Mouse (Mus musculus): ENCODE data around the gene Tnfaip2. TPM values are rescaled to one million over a fixed set of nuclear protein-coding genes. Genes with fewer than 3 reads are reported as not detected.
A peak's percentile ranks its signal among the peaks of the same experiment; 100 is the strongest.

The Tnfaip2 gene
- polyA plus RNA-seq, 1 experiment from 2014 or later, result 6.0 TPM

DNA sequence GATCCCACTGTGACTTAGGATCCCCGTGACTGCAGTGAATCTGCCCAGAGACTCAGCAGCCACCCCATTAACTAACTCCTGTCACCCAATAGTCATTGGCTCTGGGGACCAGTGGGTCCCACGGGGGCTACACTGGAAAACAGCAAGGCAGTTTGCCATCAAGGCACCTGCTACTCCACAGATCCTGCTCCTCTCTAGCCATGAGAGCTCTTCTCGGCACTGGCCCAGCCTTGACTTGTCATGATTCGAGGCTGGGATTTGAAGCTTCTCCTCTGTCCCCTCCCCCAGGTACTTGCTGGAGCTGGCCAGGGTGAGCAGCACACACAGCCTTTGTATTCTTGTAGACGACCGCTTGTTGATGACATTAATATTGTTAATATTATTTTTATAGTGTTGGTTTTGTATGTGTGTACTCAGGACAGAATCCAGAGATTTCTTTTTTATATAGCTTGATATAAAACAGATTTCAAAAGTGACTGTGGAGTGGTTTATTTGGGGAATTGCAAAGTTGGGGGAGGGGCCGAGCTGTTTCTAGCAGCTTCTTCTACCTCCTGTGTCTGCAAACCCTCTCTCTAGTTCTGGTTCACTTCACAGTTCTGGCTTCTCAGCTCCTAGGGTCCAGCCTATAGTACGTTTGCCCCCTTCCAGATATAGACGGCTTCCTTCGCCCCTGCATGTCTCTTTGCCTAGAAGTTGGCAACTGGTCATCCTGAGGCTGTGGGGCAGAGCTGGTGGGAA, 12.4 kb downstream of the Tnfaip2 start:
- 68% methylated on average over 10 of the region's 10 CpGs for WGBS

DNA sequence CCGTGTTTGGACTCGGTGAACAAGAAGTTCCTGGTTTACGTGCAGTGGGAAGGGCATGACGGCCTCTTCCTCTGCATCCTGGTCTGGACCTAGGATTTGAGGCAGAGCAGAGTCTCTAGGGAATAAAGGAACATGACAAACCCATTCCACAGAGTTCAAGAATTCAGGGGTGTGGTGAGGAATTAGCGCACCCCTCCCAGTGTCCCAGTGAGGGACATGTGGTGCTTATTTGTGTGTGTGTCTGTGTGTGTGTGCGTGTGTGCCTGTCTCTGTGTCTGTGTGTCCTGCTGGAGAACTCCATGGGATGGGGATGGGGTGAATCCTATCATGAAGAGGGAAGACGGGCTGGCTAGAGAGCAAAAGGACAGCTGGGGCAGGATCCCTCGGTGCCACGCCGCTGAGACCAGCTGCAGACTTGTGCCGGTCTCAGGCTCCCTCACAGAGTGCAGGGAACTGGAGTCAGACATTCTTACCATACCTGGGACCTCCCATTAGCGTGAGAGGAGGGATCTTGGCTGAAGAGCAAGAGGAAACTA, 13.1 kb downstream of the Tnfaip2 start:
- Histone ChIP-seq H3K9me3 (replicated peaks) (no peaks in the 10 kb centered on the region), H3K27ac (no peak overlapping the region), H3K27me3 (ENCODE audit: low read depth, poor library complexity, severe bottlenecking) (peaks cover 90% of the 10 kb centered on the region), H3K36me3 (no peaks in the 10 kb centered on the region), H3K4me3 (no peak overlapping the region), H3K4me1 (peaks cover 19% of the 10 kb centered on the region; the same call in 1 of the 2 replicates)
- DNase-seq (ENCODE audit: low spot score), result no peak
- 69% methylated on average over 12 of the region's 12 CpGs for WGBS

More for the DNA sequence above, 12.4 kb downstream of the Tnfaip2 start:
- Histone ChIP-seq H3K27me3 (ENCODE audit: low read depth, poor library complexity, severe bottlenecking) (peaks cover 90% of the 10 kb centered on the region), H3K9me3 (replicated peaks) (no peaks in the 10 kb centered on the region), H3K4me1 (peaks cover 26% of the 10 kb centered on the region; the same call in 1 of the 2 replicates), H3K36me3 (no peaks in the 10 kb centered on the region), H3K4me3 (no peak overlapping the region), H3K27ac (no peak overlapping the region)
- DNase-seq (ENCODE audit: low spot score), result no peak

DNA sequence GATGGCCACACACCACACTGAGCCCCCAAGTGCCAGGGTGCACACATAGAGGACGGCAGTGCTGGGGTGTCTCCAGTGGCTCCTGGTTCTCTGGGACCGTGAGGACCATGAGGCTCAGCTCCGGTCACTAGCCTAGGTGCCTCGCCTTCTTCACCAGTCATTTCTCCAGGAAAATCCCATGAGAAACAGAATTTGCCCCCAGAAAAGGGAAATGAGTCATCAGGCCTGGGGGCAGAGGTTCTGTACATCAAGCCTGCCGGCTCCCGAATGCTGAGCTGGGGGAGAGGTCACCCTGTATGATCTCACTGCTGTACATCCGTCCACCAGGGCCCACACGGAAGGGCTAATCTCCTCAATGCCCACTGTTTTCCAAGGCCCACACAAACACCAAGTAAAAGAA, 13.6 kb downstream of the Tnfaip2 start:
- Histone ChIP-seq H3K9me3 (replicated peaks) (no peaks in the 10 kb centered on the region), H3K4me3 (no peak overlapping the region), H3K36me3 (no peaks in the 10 kb centered on the region), H3K27me3 (ENCODE audit: low read depth, poor library complexity, severe bottlenecking) (peaks cover 90% of the 10 kb centered on the region), H3K27ac (no peak overlapping the region), H3K4me1 (peaks cover 15% of the 10 kb centered on the region; the same call in 1 of the 2 replicates)
- no peak for DNase-seq (ENCODE audit: low spot score)
- WGBS, result 69% methylated on average over 8 of the region's 8 CpGs

DNA sequence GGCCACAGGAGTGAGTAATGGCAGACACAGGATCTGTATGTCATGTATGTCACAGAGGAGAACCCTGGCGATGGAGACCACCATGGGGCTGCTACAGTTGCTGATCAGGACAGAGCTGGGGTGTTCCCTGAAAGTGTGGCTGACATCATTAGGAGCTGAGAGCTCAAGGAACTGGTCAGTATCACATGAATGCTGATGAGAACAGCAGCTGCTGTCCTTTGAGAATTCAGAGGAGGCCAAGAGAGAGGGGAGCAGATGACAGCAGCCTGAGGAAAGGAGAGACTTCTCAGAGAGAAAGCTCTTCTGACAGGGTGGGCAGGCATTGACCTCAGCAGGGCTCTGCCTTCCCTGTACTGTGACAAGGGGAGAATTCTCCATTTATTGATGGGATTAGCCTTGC, 15.5 kb downstream of the Tnfaip2 start:
- H3K4me3 ChIP-seq, result no peak overlapping the region
- peaks cover 82% of the 10 kb centered on the region for H3K27me3 ChIP-seq (ENCODE audit: low read depth, poor library complexity, severe bottlenecking)
- no peak for DNase-seq (ENCODE audit: low spot score)
- H3K9me3 ChIP-seq (replicated peaks), result no peaks in the 10 kb centered on the region
- H3K27ac ChIP-seq, result no peak overlapping the region
- WGBS, result 83% methylated on average over 1 of the region's 1 CpGs
- no peaks in the 10 kb centered on the region for H3K36me3 ChIP-seq
- peaks cover 15% of the 10 kb centered on the region; the same call in 1 of the 2 replicates for H3K4me1 ChIP-seq

DNA sequence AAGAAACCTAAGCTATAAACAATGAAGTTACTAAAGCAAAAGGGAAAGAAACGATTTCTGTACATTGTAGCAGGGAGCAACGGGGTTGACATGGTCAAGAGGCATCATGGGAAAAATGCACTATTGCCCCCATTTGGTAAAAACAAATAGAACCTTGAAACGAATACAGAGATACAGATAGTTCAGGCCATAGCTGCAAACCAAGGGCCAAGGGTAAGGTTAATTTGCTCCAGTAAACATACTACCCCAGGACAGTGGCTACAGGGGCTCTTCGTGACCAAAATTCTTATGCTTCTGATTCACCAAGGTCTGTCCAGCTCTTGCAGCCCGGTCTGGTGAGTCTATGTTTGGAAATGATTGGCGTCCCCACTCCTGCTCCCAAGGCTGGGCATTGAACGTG, 21.3 kb downstream of the Tnfaip2 start:
- Histone ChIP-seq H3K27ac (no peak overlapping the region), H3K4me3 (no peak overlapping the region), H3K27me3 (ENCODE audit: low read depth, poor library complexity, severe bottlenecking) (peaks cover 48% of the 10 kb centered on the region), H3K4me1 (peaks cover 6% of the 10 kb centered on the region), H3K9me3 (replicated peaks) (no peaks in the 10 kb centered on the region), H3K36me3 (no peaks in the 10 kb centered on the region)
- 85% methylated on average over 7 of the region's 7 CpGs for WGBS
- no peak for DNase-seq (ENCODE audit: low spot score)

DNA sequence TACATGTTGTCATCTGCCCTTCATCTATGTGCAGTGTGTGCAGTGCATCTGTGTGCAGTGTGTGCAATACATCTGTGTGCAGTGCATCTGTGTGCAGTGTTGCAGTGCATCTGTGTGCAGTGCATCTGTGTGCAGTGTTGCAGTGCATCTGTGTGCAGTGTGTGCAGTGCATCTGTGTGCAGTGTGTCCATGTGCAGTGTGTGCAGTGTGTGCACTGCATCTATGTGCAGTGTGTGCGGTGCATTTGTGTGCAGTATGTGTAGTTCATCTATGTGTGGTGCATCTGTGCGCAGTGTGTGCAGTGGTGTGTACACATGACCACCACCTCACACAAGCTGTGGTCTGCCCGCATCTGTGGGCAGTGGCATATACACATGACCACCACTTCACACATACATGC, 24.1 kb downstream of the Tnfaip2 start:
- H3K4me3 ChIP-seq, result no peak overlapping the region
- no peaks in the 10 kb centered on the region for H3K9me3 ChIP-seq (replicated peaks)
- DNase-seq (ENCODE audit: low spot score), result no peak

DNA sequence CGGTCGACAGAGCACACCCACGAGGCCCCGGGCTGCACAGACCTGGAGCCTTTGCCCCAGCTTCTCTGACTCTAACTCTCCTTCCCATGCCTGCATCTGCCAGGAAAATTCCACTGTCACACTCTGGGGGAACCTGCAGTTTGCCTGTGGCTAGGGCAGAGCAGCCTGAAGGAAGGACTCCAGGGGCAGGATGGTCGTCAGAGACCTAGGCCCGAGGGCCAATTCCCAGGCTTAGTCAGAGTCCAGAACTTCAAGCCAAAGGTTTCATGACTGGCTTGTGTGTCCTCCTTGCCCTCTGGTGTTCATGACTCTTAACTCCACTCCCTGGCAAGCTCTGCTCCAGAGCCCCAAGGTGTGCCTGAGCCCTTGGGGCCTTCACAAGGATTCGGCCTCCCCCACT, 25.9 kb downstream of the Tnfaip2 start:
- H3K9me3 ChIP-seq (replicated peaks), result no peaks in the 10 kb centered on the region

More for the DNA sequence above, 24.1 kb downstream of the Tnfaip2 start:
- H3K36me3 ChIP-seq, result no peaks in the 10 kb centered on the region
- 92% methylated on average over 3 of the region's 3 CpGs for WGBS
- peaks cover 35% of the 10 kb centered on the region for H3K27me3 ChIP-seq (ENCODE audit: low read depth, poor library complexity, severe bottlenecking)
- no peak overlapping the region for H3K27ac ChIP-seq
- peaks cover 6% of the 10 kb centered on the region for H3K4me1 ChIP-seq

DNA sequence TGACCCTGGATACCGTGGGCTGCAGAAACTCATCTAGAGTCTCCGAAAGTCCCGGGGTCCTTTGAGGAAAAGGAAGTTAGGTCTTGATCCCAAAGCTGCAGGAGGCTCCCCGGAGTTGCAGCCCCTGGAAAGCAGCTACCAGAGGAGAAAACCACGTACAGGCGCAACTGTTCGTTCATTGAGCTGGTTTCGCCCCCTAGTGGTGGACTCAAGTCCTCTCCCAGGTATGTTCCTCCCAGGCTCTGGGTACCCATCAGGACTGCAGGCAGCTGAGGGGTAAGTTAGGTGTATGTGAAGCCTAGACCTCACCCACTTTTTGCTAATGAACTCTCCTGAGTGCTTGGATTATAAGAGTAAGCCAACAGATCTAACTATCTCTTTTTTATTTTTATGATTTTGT, 27.2 kb downstream of the Tnfaip2 start:
- Histone ChIP-seq H3K4me1 (peaks cover under 1% of the 10 kb centered on the region; the same call in 1 of the 2 replicates), H3K4me3 (no peak overlapping the region), H3K36me3 (no peaks in the 10 kb centered on the region), H3K27me3 (ENCODE audit: low read depth, poor library complexity, severe bottlenecking) (peaks cover 29% of the 10 kb centered on the region), H3K27ac (no peak overlapping the region), H3K9me3 (replicated peaks) (no peaks in the 10 kb centered on the region)
- DNase-seq (ENCODE audit: low spot score), result peak; percentile 82
- WGBS, result 9% methylated on average over 8 of the region's 8 CpGs

More for the DNA sequence above, 25.9 kb downstream of the Tnfaip2 start:
- Histone ChIP-seq H3K36me3 (no peaks in the 10 kb centered on the region), H3K27ac (no peak overlapping the region), H3K27me3 (ENCODE audit: low read depth, poor library complexity, severe bottlenecking) (peaks cover 29% of the 10 kb centered on the region), H3K4me1 (peaks cover 6% of the 10 kb centered on the region), H3K4me3 (no peak overlapping the region)
- 76% methylated on average over 7 of the region's 7 CpGs for WGBS
- no peak for DNase-seq (ENCODE audit: low spot score)

DNA sequence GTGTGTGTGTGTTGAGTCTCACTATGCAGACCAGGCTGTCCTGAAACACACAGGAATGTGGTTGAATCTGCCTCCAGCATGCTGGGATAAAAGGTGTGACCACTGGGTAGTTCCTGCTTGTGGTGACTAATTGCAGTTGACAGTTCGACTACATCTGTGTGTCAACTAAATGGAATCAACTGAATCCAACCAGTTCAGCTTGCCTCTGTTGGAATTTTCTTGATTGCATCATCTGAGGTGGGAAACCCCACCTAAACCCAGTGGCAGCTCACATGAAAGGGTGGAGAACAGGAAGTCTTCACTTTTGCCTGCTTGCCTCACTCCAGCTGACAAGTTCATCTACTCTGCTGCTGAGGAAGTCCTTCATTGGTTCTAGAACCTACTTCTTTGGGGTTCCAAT, 28.9 kb downstream of the Tnfaip2 start:
- H3K27ac ChIP-seq, result no peak overlapping the region
- peaks cover 10% of the 10 kb centered on the region for H3K4me1 ChIP-seq
- DNase-seq (ENCODE audit: low spot score), result no peak
- no peak overlapping the region for H3K4me3 ChIP-seq
- no peaks in the 10 kb centered on the region for H3K36me3 ChIP-seq
- peaks cover 20% of the 10 kb centered on the region for H3K27me3 ChIP-seq (ENCODE audit: low read depth, poor library complexity, severe bottlenecking)
- H3K9me3 ChIP-seq (replicated peaks), result no peaks in the 10 kb centered on the region
- 72% methylated on average over 1 of the region's 1 CpGs for WGBS

DNA sequence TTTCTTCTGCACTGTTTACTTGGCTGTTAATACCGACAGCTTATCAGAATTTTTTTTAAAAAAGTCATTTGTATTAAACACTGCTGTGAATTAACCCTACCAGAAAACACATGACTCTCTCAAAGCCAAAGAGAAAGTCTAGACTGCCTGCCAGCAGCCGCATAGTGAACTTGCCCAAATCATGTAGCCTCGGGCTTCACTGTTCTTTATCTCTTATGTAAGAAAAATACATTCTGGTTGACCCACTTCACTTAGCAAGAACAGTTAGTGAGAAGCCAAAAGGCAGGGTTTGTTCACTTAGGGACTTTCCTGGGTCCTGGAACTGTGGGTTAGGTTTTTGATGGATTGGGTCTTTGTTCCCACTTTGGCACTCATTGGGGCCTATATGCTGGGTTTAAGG, 29.5 kb downstream of the Tnfaip2 start:
- DNase-seq (ENCODE audit: low spot score), result no peak
- no peak overlapping the region for H3K27ac ChIP-seq
- no peak overlapping the region for H3K4me3 ChIP-seq
- no peaks in the 10 kb centered on the region for H3K9me3 ChIP-seq (replicated peaks)
- H3K36me3 ChIP-seq, result no peaks in the 10 kb centered on the region
- peaks cover 10% of the 10 kb centered on the region for H3K4me1 ChIP-seq
- H3K27me3 ChIP-seq (ENCODE audit: low read depth, poor library complexity, severe bottlenecking), result peaks cover 17% of the 10 kb centered on the region
- WGBS, result 83% methylated on average over 3 of the region's 3 CpGs

DNA sequence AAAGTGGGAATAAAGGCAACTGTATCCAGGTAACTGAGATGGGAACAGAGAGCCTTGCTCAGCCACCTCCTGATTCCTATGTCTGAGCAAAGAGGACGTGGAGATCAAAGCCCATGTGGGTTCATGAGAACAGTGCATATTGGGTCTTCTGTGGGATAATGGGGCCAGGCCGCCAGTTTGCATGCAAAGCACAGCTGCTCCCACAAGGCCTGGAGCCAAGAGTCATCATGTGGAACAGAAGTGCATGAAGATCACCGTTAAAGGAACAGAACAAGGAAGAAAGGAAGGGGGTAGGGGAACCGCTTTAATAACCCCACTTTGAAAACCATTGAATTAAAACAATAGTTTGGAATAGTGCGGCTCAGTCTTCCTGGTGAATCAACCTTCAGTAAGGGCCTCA, 30.6 kb downstream of the Tnfaip2 start:
- peaks cover 10% of the 10 kb centered on the region for H3K4me1 ChIP-seq
- H3K4me3 ChIP-seq, result no peak overlapping the region
- WGBS, result 77% methylated on average over 5 of the region's 5 CpGs
- H3K27ac ChIP-seq, result no peak overlapping the region
- H3K27me3 ChIP-seq (ENCODE audit: low read depth, poor library complexity, severe bottlenecking), result peaks cover 17% of the 10 kb centered on the region
- H3K36me3 ChIP-seq, result no peaks in the 10 kb centered on the region
- H3K9me3 ChIP-seq (replicated peaks), result no peaks in the 10 kb centered on the region
- DNase-seq (ENCODE audit: low spot score), result no peak

DNA sequence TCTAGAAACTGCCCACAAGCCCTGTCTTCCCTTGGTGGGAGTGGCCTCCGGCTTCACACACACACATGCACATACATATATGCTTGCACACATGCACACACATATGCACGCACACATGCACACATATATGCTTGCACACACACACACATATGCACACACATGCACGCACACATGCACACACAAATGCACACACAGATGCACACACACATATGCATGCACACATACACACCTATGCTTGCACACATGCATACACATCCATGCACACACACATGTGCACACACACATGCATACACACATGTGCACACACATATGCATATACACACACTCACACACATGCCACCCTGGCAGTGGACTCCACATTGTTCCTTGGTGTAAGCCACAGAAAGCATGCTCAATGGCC, 32.1 kb downstream of the Tnfaip2 start:
- peaks cover 5% of the 10 kb centered on the region for H3K27me3 ChIP-seq (ENCODE audit: low read depth, poor library complexity, severe bottlenecking)
- 92% methylated on average over 3 of the region's 3 CpGs for WGBS
- H3K36me3 ChIP-seq, result no peaks in the 10 kb centered on the region
- DNase-seq (ENCODE audit: low spot score), result no peak
- no peak overlapping the region for H3K4me3 ChIP-seq
- no peak overlapping the region for H3K27ac ChIP-seq
- no peaks in the 10 kb centered on the region for H3K9me3 ChIP-seq (replicated peaks)
- H3K4me1 ChIP-seq, result peaks cover 13% of the 10 kb centered on the region

DNA sequence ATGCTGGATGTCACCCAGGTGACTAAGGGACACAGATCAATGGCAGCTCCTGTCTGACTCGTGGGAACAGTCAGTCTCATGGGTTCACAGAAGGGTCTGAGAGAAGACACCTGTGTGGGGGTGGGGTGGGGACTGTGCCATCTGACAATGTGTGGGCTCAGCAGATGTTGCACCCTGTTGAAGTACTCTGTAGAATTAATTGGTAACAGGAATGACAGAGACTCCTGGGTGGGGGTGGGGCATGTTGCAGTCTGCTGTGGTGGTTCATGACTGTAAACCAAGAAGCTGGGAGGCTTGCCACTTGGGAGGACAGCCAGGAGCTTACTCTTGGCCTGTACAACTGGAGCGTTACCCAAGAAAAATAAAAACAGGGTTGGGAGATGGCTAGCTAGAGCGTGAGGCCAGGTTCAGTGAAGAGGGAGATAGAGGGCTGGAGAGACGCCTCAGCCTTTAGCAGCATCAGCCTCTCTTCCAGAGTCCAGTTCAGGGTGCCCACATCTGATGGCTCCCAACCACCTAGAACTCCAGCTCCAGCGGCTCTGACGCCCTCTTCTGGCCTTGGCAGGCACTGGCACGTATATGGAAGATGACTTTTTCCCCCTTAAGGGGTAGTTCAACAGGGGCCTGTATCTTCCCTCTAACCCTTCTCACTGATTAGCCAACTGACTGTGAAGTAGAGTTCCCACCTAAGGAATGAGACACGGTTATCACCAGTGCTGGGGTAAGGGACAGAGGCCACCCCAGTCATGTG, 32.8 kb downstream of the Tnfaip2 start:
- no peak for DNase-seq (ENCODE audit: low spot score)
- Histone ChIP-seq H3K4me1 (peaks cover 13% of the 10 kb centered on the region), H3K27ac (no peak overlapping the region), H3K36me3 (no peaks in the 10 kb centered on the region), H3K9me3 (replicated peaks) (no peaks in the 10 kb centered on the region), H3K27me3 (ENCODE audit: low read depth, poor library complexity, severe bottlenecking) (0 out of 2 replicates have a peak, but pooled peaks cover 4% of the 10 kb centered on the region), H3K4me3 (no peak overlapping the region)
- 62% methylated on average over 8 of the region's 8 CpGs for WGBS
